Mouse (Mus musculus) spleen, adult 18-20 months (tissue): ENCODE measurements around the gene Slc4a1.

Experiments
- DNase-seq, 2 experiments: peaks; one replicate each; pipeline ENCODE4 v3.0.0; 2022; ENCODE audit warnings: mixed read lengths in 2 of 2

Slc4a1 gene

GRCm38 (mm10) chr11:102319410-102319792 is 46.6 kb downstream of the Slc4a1 start, which contains the start of gene Ubtf:
Gene Ubtf, minus strand, starts transcription at chr11:102319742.
- DNase-seq, result peak; percentile 65 to 71

DNA sequence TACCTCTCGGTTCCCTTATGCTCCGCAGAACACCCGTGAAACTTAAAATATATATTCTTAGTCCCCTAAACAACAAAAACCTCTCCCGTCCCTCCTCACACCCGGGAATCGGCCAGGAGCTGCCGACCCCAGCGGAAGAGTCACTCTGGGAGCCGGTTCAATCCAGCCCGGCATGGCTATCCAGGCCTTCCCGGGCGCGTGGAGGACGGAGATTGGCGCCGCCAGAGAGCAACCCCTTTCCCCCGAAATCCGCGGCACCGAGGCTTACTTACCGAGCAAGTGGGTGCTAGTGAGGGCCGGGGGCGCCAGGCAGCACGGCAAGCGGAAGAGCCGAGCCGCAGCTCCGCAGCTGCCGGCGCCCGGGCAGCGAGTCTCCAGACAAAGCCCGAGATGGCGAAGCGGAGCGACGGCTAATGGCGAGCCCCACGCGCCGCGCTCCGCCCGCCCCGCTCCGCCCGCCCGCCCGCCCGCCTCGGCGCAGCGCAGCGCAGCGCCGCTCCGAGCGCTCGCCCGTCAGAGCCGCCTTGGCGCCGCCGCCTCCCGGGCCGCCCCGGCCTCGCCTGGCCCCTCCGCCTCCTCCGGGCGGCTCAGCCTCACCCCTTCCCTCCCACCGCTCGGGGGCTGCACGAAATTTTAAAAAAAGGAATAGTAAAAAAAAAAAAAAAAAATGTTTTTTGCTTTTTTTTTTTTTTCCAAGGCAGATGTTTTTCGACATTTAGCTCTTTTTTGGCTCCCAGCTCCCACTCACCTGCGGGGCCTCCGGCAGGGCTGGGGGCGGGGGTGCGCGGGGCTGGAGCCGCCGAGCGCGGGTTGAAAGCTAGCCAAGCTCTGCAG is 47.2 kb downstream of the Slc4a1 start:
- DNase-seq, result peak; percentile 59 to 69

GRCm38 (mm10) chr11:102317901-102318575 is 48.0 kb downstream of the Slc4a1 start:
- DNase-seq, result peak in 1 of 2 experiments; percentile 73

DNA sequence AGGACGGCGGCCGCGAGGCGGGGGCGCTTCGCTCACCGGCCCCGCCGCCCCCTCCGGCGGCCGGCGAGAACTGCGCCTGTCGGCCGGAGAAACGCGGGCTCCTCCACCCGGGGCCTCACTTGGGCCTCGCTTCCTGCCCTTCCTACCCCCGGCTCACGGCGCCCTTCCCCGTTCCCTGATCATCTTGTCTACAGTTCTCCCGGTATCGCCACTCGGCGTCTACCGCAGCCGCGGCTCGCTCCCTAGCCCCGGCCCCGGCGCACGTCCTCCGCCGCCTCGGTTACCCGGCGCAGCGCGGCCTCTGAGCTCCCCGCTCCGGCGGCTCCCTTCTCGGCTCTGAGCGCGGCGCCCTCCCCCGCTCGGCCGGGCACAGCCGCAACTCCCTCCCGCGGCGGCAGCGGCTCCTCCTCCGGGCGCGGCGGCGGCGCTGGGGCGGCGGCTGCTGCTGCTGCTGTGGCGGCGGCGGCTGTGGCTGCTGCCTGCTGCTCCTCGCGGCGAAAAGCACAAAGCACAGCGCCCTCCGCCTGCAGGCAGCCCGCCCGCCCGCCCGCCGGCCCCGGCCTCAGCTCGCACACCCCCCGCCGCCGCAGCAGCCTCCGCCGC is 48.6 kb downstream of the Slc4a1 start:
- peak in 1 of 2 experiments; percentile 74 for DNase-seq

- DNase-seq, result peak; percentile 92
Measured at GRCm38 (mm10) chr11:102316572-102317297, 49.3 kb downstream of the Slc4a1 start.

GRCm38 (mm10) chr11:102315690-102316571 is 50.1 kb downstream of the Slc4a1 start:
- DNase-seq, result peak; percentile 40 to 42

- DNase-seq, result no peak
Measured at GRCm38 (mm10) chr11:102314321-102314720, 51.7 kb downstream of the Slc4a1 start.

DNA sequence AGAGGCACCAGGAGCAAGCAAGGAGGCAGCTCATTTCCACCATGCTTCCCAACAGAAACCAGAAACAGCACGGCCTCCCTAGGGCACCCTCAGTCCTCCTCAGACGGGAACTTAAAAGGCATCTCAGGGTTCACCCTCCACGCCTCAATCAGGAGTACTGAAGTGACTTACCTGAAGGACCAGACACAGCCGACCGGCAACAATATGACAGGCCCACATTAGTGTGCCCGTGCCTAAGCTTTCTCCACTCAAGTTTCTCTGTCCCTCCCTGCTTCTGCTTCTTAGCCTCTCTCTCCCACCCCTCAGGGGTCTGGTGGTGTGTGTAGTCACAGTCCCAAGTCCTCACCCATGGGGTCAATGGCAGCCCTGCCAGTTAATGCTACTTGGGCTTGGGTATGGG is 53.4 kb downstream of the Slc4a1 start:
- no peak for DNase-seq

DNA sequence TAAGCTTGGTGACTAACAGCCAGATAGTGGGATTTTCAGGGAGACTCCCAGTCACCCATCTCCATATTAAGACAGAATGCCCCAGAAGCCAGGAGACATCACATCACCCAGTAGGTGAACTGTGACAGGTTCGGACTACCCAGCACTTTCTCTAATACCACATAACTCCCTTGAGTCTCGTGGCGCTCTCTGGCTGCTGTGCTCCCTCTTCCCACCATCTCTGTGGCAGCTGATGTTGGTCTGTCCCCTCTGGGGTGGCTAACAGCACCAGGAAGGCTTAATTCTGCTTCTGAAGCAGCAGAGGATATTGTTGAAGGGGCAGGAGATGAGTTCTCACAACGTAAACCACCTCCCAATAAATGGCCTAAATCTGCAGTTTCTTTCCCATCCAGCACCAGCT is 54.0 kb downstream of the Slc4a1 start:
- no peak for DNase-seq

DNA sequence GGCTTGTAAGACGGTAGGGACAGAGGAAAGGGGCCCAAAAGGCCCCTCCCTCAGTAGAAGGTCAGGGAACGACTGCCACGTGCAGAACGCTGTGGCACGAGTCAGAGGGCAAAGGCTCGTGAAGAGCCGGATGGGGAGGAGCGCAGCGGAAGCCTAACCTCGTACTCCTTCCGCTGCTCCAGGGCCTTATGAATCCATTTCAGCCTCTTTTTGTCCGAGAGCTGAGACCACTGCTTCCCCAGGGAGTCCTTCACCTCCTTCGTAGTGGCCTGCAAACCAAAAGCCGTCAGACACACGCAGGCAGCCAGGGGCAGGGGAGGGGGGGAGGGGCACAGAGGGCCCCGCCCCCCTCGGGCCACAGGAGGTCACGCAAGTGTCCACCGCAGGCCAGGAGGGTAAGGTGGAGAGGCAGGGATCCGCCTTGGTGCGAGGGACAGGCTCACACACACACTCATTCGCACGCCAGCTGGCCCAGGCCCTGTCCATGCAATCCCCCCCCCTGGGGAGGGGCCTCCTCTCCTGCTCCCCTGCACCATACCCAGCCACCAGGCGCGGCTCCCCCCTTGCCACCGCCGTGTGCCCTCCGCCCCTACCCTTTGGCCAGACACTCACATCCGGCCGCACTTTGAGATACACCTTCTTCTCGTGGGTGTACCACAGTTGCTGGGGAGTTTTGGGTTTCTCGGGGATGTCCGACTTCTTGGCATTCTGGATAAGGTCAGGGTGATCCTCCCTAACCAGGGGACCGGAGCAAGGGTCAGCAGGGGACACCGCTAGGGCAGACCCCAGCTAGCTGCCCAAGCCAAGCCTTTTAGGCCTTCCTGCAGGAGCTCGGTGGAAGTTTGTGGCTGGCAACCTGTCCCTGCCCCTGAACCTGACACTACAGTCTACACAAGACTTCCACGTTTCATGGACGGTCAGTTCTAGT is 55.0 kb downstream of the Slc4a1 start:
- DNase-seq, result no peak

- no peak for DNase-seq
Measured at GRCm38 (mm10) chr11:102309821-102310617, 56.0 kb downstream of the Slc4a1 start.

DNA sequence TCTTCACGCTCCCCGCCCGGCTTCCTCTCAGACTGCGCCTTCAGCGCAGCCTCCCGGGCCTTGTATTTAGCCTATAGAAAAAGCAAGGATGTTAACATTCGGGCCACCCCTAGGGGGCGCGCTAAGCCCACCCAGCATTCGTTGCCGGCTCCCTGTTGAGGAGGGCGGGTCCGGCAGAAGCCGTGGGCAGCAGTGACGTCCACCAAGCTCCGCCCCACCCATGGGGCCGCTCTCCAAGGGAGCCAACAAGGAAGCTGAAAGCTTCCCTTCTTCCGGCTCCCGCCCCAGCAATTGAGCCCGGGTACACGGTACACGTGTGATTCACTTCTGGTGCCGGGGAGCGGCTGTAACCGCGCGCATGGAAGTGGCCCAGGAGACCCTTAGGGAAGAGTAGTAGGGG is 57.0 kb downstream of the Slc4a1 start:
- peak; percentile 92 to 96 for DNase-seq

GRCm38 (mm10) chr11:102308104-102308503 is 57.9 kb downstream of the Slc4a1 start:
- DNase-seq, result no peak

- no peak for DNase-seq
Measured at GRCm38 (mm10) chr11:102305359-102305758, 60.6 kb downstream of the Slc4a1 start.

DNA sequence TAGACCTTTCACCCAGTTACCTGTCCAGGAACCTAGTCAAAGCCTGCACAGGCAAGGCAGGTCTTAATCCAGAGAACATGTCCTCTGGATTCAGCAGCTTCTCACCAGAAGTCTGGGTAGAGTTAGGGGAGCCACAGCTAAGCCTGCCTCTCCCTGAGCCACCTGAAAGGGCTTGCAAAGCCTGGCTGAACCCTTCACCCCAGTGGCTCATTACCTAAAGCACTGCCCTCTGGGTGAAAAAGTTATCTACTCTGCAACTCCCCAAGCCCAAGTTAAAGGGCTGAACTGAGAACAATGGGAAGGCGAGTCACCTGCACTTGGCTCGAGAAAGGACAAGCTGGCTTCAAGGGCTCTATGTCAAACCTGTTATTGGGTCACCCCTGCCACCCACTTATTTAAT is 61.9 kb downstream of the Slc4a1 start:
- DNase-seq, result no peak

- DNase-seq, result peak in 1 of 2 experiments; percentile 58
Measured at GRCm38 (mm10) chr11:102299839-102300238, 66.2 kb downstream of the Slc4a1 start.
